Mouse (Mus musculus) liver, adult 2 months (tissue): ENCODE measurements around the gene Kif9.

Experiments
- CTCF ChIP-seq: fragments of 200-500 bp; IDR thresholded peaks from 2 replicates; pipeline ENCODE4 v1.5.1; 2011; ENCODE audit warnings: low read depth, low read length, control low read depth
- POLR2A ChIP-seq: fragments of 200-500 bp; IDR thresholded peaks from 2 replicates; pipeline ENCODE4 v1.6.1; 2011; ENCODE audit warnings: low read length, control low read depth; ENCODE audit not compliant: insufficient read depth; ENCODE audit errors: extremely low read depth

DNA sequence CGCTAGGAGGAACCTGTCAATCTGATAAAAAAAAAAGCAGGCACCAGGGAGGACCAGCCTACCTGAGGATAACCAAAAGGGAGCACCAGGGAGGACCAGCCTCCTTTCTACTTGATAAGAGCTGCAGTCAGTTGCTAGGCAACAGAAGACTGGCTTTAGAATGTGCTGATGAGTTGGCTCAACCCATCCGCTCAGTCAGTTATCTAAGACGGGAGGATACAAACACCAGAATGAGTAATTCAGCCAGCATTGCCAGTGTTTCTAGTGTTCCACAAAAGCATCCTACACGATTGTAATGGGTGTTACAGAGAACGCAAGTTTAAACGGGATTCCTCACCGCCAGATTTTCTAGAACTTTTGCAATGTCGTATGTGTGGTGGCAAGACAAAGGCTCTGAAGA lies 45.5 kb upstream of the Kif9 start:
- TF ChIP-seq POLR2A (no peak), CTCF (no peak)
